Mouse (Mus musculus) limb, embryonic 11.5 days (tissue): ENCODE results near the gene Kpna7. TPM values are rescaled to one million over a fixed set of nuclear protein-coding genes. Genes with fewer than 3 reads are reported as not detected.
"Not testable (repeated sequence)": the region's sequence is repeated elsewhere in the genome, so short reads cannot be mapped to it uniquely, and the experiment has no call there.

Source experiments
- ATAC-seq: fragments of 200-750 bp; cut with Nextera tagmentation; 2 replicates; pipeline ENCODE4 v1.8.0; 2017; ENCODE audit warnings: low read depth; ENCODE audit not compliant: insufficient number of reproducible peaks, low FRiP score, low TSS enrichment
- DNase-seq: peaks from one replicate; pipeline ENCODE4 v3.0.0-alpha.2; 2015; ENCODE audit warnings: low spot score
- H3K27ac ChIP-seq: fragments of 300-500 bp; sonication (generic); replicated peaks from 2 replicates; pipeline ENCODE4 v1.5.1; 2014; ENCODE audit warnings: low read depth, mild to moderate bottlenecking, low read length
- H3K27me3 ChIP-seq: fragments of 300-500 bp; sonication (generic); 2 replicates; pipeline ENCODE4 v1.6.1; 2014; ENCODE audit warnings: mild to moderate bottlenecking, low read length, mixed read lengths; ENCODE audit not compliant: control insufficient read depth, insufficient read depth
- H3K36me3 ChIP-seq: fragments of 300-500 bp; sonication (generic); 2 replicates; pipeline ENCODE4 v1.6.1; 2014; ENCODE audit warnings: mild to moderate bottlenecking, low read length, moderate library complexity, mixed read lengths; ENCODE audit not compliant: control insufficient read depth, insufficient read depth
- H3K4me1 ChIP-seq: fragments of 300-500 bp; sonication (generic); 2 replicates; pipeline ENCODE4 v1.6.1; 2014; ENCODE audit warnings: low read length, mixed read lengths; ENCODE audit not compliant: control insufficient read depth, insufficient read depth
- H3K4me2 ChIP-seq: fragments of 300-500 bp; sonication (generic); 2 replicates; pipeline ENCODE4 v1.6.1; 2014; ENCODE audit warnings: low read depth, mild to moderate bottlenecking, moderate library complexity; ENCODE audit not compliant: severe bottlenecking
- H3K4me3 ChIP-seq: fragments of 300-500 bp; sonication (generic); 2 replicates; pipeline ENCODE4 v1.5.1; 2014; ENCODE audit warnings: low read depth, low read length
- H3K9ac ChIP-seq: fragments of 300-500 bp; sonication (generic); 2 replicates; pipeline ENCODE4 v1.6.1; 2014; ENCODE audit warnings: mild to moderate bottlenecking, low read length
- H3K9me3 ChIP-seq: fragments of 300-500 bp; sonication (generic); 2 replicates; pipeline ENCODE4 v1.6.1; 2016; ENCODE audit warnings: low read length; ENCODE audit not compliant: control insufficient read depth
- WGBS: fragments of 180-500 bp; shearing (Covaris S2); extraction: QIAGEN DNeasy Blood & Tissue Kit; methylation state at CpG from one replicate; pipeline ENCODE4 v1.1.7; 2014; 5-methylcytosine and 5-hydroxymethylcytosine counted together
- polyA plus RNA-seq: library from polyadenylated mRNA; unstranded; fragments of >200 nt; fragmentation: Nextera tagmentation; extraction: Ambion mirVana; gene quantifications from 2 replicates; pipeline ENCODE4 v1.2.1, GENCODE M21; 2014

Gene Kpna7
- polyA plus RNA-seq, 1 experiment from 2014 or later = 0.13 TPM

DNA sequence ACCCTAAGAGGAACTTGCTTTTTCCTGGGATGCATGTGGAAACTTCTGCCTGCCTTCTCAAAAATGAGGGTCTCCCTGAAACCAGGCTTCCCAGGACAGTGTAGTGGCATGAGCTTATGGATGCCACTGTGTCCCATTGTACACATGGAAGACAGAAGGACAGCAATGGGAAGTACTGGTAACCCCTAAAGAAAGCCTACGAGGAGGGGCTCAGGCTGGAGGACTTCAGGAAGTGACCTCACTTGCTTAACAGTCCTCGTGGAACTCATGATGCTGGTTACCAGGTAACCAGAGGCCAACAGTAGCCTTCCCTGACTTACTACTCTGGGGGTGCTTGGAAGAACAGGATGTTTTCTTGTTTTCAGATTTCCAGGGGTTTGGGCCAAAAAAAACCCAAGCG lies 41.1 kb downstream of the Kpna7 start, which contains the start of gene 1700018F24Rik:
1700018F24Rik (plus strand) TSS at position 301 of the 400 bp plus-strand sequence.
- H3K27me3 ChIP-seq, H3K4me3 ChIP-seq, H3K9ac ChIP-seq, H3K36me3 ChIP-seq, H3K4me2 ChIP-seq, DNase-seq, H3K27ac ChIP-seq, H3K9me3 ChIP-seq, ATAC-seq, H3K4me1 ChIP-seq: not testable (repeated sequence)
- WGBS = 76% methylated on average over 3 of the region's 3 CpGs

DNA sequence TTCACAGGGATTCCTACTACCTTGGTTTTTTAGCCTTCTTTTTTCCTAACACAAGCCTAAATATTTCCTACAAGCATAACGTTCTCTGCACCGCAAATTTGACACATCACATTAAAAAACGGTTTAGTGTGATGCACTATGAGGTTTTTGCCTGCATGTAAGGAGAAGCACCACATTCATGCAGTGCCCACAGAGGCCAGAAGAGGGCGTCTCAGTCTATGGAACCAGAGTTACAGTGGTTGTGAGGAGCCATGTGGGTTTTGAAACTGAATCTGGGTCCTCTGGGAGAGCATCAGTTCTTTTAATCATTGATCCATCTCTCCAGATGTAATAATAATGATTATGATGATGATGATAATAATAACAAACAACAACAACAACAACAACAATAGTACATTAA lies 42.2 kb downstream of the Kpna7 start:
- no peak for ATAC-seq
- no peaks in the 10 kb centered on the region for H3K4me1 ChIP-seq
- no peak overlapping the region for H3K27ac ChIP-seq
- H3K4me2 ChIP-seq = no peak overlapping the region
- 45% methylated on average over 4 of the region's 4 CpGs for WGBS
- H3K9me3 ChIP-seq = no peaks in the 10 kb centered on the region
- no peaks in the 10 kb centered on the region for H3K36me3 ChIP-seq
- no peak overlapping the region for H3K9ac ChIP-seq
- H3K4me3 ChIP-seq = no peak overlapping the region
- peak; percentile 54 for DNase-seq
- no peaks in the 10 kb centered on the region for H3K27me3 ChIP-seq

DNA sequence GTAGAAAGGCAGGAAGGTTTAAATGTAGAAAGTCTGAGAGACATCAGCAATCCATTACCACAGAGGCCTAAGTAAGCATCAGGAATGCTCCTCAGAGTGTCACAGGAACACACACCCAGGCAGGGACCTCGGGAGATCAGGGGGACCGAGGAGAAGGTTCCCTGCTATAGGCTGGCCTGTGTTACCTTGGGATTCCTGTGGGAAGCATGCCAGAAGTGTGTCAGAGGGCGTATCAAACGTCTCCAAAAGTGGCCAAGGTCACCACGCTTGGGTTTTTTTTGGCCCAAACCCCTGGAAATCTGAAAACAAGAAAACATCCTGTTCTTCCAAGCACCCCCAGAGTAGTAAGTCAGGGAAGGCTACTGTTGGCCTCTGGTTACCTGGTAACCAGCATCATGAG lies 51.4 kb downstream of the Kpna7 start, which contains the start of gene Gm4871:
Gm4871 (minus strand) TSS at position 364 of the 400 bp plus-strand sequence.
- 90% methylated on average over 4 of the region's 5 CpGs for WGBS
- not testable (repeated sequence) for H3K4me3 ChIP-seq, DNase-seq, H3K4me1 ChIP-seq, H3K27ac ChIP-seq, H3K36me3 ChIP-seq, H3K9ac ChIP-seq, H3K27me3 ChIP-seq, ATAC-seq, H3K9me3 ChIP-seq, H3K4me2 ChIP-seq

DNA sequence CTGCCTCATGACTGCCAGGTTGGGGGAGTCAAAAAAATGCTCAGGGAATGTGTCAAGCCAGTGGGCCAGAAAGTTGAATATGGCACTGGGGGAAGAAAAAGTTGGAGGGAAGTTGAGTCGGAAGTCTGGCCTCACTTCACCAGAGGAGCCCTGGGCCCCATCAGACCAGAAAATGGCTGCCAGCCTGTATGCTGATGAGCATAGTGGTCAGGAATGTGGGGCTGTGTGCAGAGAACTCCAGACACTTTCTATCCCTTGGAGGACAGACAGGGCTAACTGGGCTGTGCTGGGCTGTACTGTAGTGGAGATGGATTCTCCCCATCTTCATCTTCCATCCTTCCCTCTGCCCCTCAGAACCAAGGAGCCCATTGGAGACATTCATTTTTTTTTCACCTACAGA lies 53.4 kb downstream of the Kpna7 start:
- 72% methylated on average over 1 of the region's 1 CpGs for WGBS
- not testable (repeated sequence) for H3K4me3 ChIP-seq, H3K9me3 ChIP-seq, H3K27ac ChIP-seq, DNase-seq, H3K27me3 ChIP-seq, ATAC-seq, H3K9ac ChIP-seq, H3K36me3 ChIP-seq, H3K4me1 ChIP-seq, H3K4me2 ChIP-seq

DNA sequence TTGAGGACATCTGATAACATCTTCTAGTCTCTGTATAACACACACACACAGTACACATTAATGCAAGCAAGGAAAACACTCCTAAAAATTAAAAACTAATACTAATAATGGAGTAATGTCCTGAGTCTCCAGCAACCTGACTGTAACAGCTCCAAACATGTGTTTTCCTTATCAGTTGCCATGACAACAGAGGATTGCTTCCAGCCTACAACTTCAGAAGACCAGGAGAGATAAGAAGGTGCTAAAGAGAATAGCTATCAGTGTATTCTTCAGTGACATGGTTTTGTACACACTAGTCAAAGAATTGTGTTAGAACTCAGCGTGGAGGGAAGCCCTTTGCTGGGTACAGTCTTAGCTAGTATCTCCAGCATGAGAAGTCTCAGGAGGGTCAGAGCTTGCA lies 63.1 kb downstream of the Kpna7 start:
- DNase-seq, H3K9ac ChIP-seq, H3K4me2 ChIP-seq, ATAC-seq, H3K9me3 ChIP-seq, H3K36me3 ChIP-seq, H3K27ac ChIP-seq, H3K27me3 ChIP-seq, H3K4me3 ChIP-seq, H3K4me1 ChIP-seq: not testable (repeated sequence)
- WGBS = 65% methylated on average over 1 of the region's 1 CpGs

DNA sequence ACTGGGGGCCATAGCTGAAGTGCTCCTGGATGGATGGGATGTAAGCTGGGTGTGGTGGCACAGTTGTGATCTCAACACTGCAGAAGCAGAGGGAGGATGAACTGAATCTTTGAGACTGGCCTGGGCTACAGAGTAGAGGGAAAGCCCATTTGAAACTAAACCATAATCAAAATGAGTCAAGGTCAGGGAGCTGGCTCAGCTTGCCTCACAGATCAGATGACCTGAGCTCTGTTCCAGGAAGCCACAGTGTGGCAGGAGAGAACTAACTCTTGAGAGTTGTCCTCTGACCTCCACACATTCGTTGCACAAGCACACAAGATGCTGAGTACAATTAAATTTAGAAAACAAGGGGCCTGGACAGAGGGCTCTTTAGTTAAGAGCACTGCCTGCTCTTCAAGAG lies 63.6 kb downstream of the Kpna7 start:
- H3K27ac ChIP-seq, H3K4me1 ChIP-seq, H3K9ac ChIP-seq, H3K4me3 ChIP-seq, H3K4me2 ChIP-seq, ATAC-seq, H3K9me3 ChIP-seq, H3K36me3 ChIP-seq, DNase-seq, H3K27me3 ChIP-seq: not testable (repeated sequence)
- 35% methylated on average over 1 of the region's 1 CpGs for WGBS

DNA sequence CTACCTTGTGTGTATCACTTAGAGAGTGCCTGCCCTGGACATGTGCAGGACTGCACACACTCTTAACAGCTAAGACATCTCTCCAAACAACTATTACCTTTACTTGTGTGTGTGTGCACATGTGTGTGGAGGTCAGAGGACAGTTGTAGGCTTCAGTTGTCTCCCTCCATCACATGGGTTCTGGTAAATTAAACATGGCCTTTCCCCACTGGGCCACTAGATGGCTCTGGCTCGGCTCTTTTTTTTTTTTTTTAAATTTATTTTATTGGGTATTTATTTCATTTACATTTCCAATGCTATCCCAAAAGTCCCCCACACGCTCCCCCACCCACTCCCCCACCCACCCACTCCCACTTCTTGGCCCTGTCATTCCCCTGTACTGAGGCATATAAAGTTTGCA lies 67.1 kb downstream of the Kpna7 start:
- not testable (repeated sequence) for H3K4me1 ChIP-seq, H3K9ac ChIP-seq, H3K36me3 ChIP-seq, H3K4me3 ChIP-seq, H3K27me3 ChIP-seq, ATAC-seq, DNase-seq, H3K4me2 ChIP-seq, H3K9me3 ChIP-seq, H3K27ac ChIP-seq
- 12% methylated on average over 2 of the region's 2 CpGs for WGBS

DNA sequence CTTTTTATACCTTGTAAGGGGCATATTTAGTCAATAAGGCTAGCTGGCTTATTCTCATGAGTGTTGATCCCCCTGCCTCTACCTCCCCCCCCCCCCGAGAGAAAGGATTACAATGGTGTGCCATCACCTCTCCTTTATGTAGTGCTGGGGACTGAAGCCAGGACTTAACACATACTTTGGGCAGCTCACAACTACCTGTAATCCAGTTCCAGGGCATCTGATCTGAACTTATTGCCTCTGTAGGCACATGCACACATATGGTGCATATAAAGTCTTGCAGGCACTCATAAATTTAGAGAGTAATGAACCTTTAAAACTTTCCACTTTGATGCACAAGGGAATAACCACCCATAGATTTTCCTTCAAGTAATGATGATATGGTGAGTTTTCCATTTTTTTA lies 69.6 kb downstream of the Kpna7 start:
- ATAC-seq (0 out of 2 replicates have a peak, but pooled peaks have one; percentile 54), DNase-seq (no peak)
- 56% methylated on average over 1 of the region's 1 CpGs for WGBS
- Histone ChIP-seq H3K4me3 (no peak overlapping the region), H3K27ac (no peak overlapping the region), H3K36me3 (no peaks in the 10 kb centered on the region), H3K9me3 (no peaks in the 10 kb centered on the region), H3K4me2 (no peak overlapping the region), H3K4me1 (peaks cover 6% of the 10 kb centered on the region; the same call in 1 of the 2 replicates), H3K27me3 (no peaks in the 10 kb centered on the region), H3K9ac (no peak overlapping the region)
